Mouse (Mus musculus) cerebellum, postnatal 10 days (tissue): ENCODE measurements at regions not wholly inside any gene's neighbourhood (a gene's known extent, or its start where the extent isn't known, plus 50 kb on each side); places are given as distances from the start of the nearest gene placed in this dataset.

Source experiments
- DNase-seq, 2 experiments: peaks; one replicate each; pipeline ENCODE4 v3.0.0; 2021; ENCODE audit warnings: mixed read lengths in 2 of 2

GRCm38 (mm10) chr4:66622650-66623394, 204.6 kb upstream of the Tlr4 start:
- no peak for DNase-seq

GRCm38 (mm10) chr4:66618811-66619440, 208.5 kb upstream of the Tlr4 start:
- peak; percentile 35 to 53 for DNase-seq

GRCm38 (mm10) chr4:66617743-66618736, 209.3 kb upstream of the Tlr4 start:
- DNase-seq = peak; percentile 34 to 42

GRCm38 (mm10) chr4:66617101-66617500, 210.3 kb upstream of the Tlr4 start:
- no peak for DNase-seq

- no peak for DNase-seq
Measured at GRCm38 (mm10) chr4:66604849-66605248, 200.4 kb upstream of the Astn2 start.

- no peak for DNase-seq
Measured at GRCm38 (mm10) chr4:66598737-66599136, 194.3 kb upstream of the Astn2 start.

- DNase-seq = no peak
Measured at GRCm38 (mm10) chr4:66586647-66587046, 182.2 kb upstream of the Astn2 start.

- DNase-seq = peak in 1 of 2 experiments; percentile 11
Measured at GRCm38 (mm10) chr4:66586166-66586565, 181.8 kb upstream of the Astn2 start.

GRCm38 (mm10) chr4:66556936-66557335, 152.5 kb upstream of the Astn2 start:
- DNase-seq = no peak

- peak; percentile 86 to 89 for DNase-seq
Measured at GRCm38 (mm10) chr4:66550306-66551104, 146.1 kb upstream of the Astn2 start.

- no peak for DNase-seq
Measured at GRCm38 (mm10) chr4:66542833-66543436, 138.5 kb upstream of the Astn2 start.

- DNase-seq = peak; percentile 12 to 25
Measured at GRCm38 (mm10) chr4:66524456-66524855, 120.0 kb upstream of the Astn2 start.

- no peak for DNase-seq
Measured at GRCm38 (mm10) chr4:66523886-66524245, 119.5 kb upstream of the Astn2 start.

- DNase-seq = peak; percentile 92 to 95
Measured at GRCm38 (mm10) chr4:66523238-66523885, 119.0 kb upstream of the Astn2 start.

GRCm38 (mm10) chr4:66522097-66522809, 117.8 kb upstream of the Astn2 start:
- DNase-seq = peak; percentile 65 to 80

GRCm38 (mm10) chr4:66520796-66521195, 116.4 kb upstream of the Astn2 start:
- DNase-seq = peak; percentile 12 to 30

- DNase-seq = peak; percentile 73 to 77
Measured at GRCm38 (mm10) chr4:66515815-66516214, 111.4 kb upstream of the Astn2 start.

- DNase-seq = peak; percentile 71 to 74
Measured at GRCm38 (mm10) chr4:66483496-66483895, 79.1 kb upstream of the Astn2 start.

- peak; percentile 98 for DNase-seq
Measured at GRCm38 (mm10) chr4:66482495-66483291, 78.3 kb upstream of the Astn2 start.
